Mouse (Mus musculus): ENCODE measurements around the gene Ccdc88c. TPM values are rescaled to one million over a fixed set of nuclear protein-coding genes. Genes with fewer than 3 reads are reported as not detected.

Gene Ccdc88c
- polyA plus RNA-seq, 1 experiment from 2014 or later = 15.3 TPM

DNA sequence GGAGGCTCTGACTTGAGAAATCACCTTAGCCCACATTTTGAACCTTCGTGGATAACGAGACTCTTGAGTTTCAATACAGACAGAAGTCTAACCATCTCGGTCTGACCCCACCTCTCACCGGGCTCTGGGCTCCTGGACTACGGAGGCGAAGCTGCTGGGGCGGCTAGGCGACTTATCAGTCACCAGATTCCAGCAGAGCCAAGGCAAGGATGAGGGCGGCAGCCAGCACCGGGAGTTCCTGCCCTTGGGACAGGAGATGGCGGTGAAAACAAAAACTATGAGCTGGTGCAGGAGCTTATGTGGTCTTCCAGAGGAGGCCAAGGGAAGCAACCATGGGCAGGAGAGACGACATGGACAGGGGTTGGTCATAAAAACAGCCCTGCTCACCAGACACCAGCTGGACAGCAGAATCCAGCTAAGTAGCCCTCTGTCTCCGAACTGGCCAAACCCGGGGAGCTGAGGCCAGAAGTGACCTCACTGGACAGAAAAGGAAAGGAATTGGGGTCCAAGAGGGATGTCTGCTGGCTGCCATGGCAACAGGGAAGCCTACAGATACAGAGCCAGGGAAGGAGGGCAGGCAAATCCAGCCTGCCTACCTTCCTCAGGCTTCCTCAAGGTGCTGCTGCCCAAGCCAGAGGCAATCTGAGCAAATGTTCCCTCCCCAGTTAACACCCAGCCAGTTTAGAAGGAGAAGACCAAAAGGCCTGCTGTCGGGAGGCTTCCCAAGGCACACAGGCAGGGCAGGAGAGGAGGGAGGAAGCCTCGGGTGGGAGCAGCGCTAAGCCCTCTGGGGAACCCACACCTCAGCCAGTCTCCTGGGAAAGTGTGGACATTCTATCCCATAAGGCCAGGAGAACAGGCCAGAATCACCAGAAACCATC is 16.4 kb downstream of the Ccdc88c start:
- H3K4me3 ChIP-seq (ENCODE audit: low read depth, low read length) = no peak overlapping the region
- ATAC-seq (ENCODE audit: insufficient read depth) (no peak), DNase-seq (no peak)
- 0 out of 2 replicates have a peak overlapping the region, but pooled peaks have one; percentile 0 for H3K4me2 ChIP-seq
- no peaks in the 10 kb centered on the region for H3K9me3 ChIP-seq (ENCODE audit: low read depth, low read length)
- no peak overlapping the region for H3K27ac ChIP-seq (ENCODE audit: low read depth)
- H3K9ac ChIP-seq = no peak overlapping the region
- no peaks in the 10 kb centered on the region for H3K27me3 ChIP-seq (ENCODE audit: insufficient read depth, low read length)
- 13% methylated on average over 17 of the region's 17 CpGs for WGBS
- TF ChIP-seq CTCF (IDR thresholded peaks at IDR 0.05; ENCODE audit: low read depth) = no peak
- peaks cover 22% of the 10 kb centered on the region for H3K4me1 ChIP-seq (ENCODE audit: insufficient read depth)
- H3K36me3 ChIP-seq (ENCODE audit: insufficient read depth) = no peaks in the 10 kb centered on the region

DNA sequence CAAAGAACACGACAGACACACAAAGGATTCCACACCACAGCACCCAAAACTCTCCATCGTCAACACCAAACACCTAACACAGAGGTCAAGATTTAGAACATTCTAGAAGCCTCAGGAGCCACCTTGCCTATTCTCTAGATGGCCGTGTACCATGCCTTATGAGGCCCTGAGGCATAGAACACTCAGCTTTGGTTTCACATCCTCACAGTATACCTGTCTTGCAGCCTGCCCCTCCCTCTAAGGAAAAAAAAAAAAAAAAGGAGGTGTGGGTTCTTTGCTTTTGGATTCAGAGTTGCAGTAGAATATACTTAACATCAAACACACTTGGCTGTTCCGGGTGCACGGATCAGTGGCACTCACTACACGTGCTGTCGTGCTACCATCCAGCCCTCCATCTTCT is 17.8 kb downstream of the Ccdc88c start:
- H3K9me3 ChIP-seq (ENCODE audit: low read depth, low read length) = no peaks in the 10 kb centered on the region
- H3K4me2 ChIP-seq = no peak overlapping the region
- H3K9ac ChIP-seq = no peak overlapping the region
- H3K36me3 ChIP-seq (ENCODE audit: insufficient read depth) = no peaks in the 10 kb centered on the region
- H3K27ac ChIP-seq (ENCODE audit: low read depth) = no peak overlapping the region
- H3K4me1 ChIP-seq (ENCODE audit: insufficient read depth) = peaks cover 17% of the 10 kb centered on the region
- TF ChIP-seq CTCF (IDR thresholded peaks at IDR 0.05; ENCODE audit: low read depth) = no peak
- no peak for ATAC-seq (ENCODE audit: insufficient read depth)
- no peak overlapping the region for H3K4me3 ChIP-seq (ENCODE audit: low read depth, low read length)
- 61% methylated on average over 7 of the region's 7 CpGs for WGBS
- H3K27me3 ChIP-seq (ENCODE audit: insufficient read depth, low read length) = no peaks in the 10 kb centered on the region
- no peak for DNase-seq

DNA sequence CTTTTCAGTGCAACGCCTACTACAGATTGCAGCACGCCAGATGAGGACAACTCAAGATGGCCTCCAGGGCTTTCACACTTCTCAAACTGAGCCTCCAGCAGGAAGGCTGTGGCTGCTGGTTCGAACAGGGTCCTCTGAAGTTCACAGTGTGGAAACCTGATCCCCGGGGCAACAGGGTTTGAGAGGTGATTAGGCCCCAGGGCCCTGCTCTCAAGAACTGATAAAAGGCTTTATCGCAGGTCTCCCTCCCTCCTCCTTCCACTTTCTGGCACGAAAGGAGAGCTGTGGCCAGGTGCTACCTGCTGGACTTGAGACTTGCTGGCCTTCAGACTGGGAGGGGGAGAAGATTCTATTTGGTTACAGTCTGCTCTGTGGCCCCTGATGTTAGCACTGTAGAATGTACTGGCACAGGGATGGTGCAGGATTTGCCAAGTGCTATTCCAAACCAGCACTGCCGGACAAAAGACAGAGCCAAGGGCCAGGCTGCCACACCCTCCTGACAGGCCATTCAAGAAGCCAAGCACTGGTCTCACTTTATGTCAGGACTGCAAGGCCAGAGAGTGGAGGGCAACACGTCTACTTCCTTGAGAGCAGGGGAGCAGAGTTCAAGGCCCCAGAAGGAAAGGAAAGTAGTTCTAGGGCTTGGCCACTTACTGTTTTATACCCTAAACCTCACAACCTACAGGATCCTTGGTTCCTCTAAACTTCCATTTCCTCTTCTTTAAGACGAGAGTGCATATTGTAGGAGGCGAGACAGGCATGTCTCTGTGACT is 18.5 kb downstream of the Ccdc88c start:
- Histone ChIP-seq H3K36me3 (ENCODE audit: insufficient read depth) (no peaks in the 10 kb centered on the region), H3K27ac (ENCODE audit: low read depth) (peak overlapping the region; percentile 34; the same call in 1 of the 2 replicates), H3K4me1 (ENCODE audit: insufficient read depth) (peaks cover 14% of the 10 kb centered on the region), H3K9me3 (ENCODE audit: low read depth, low read length) (no peaks in the 10 kb centered on the region), H3K4me2 (no peak overlapping the region), H3K27me3 (ENCODE audit: insufficient read depth, low read length) (no peaks in the 10 kb centered on the region), H3K9ac (no peak overlapping the region), H3K4me3 (ENCODE audit: low read depth, low read length) (no peak overlapping the region)
- DNase-seq (no peak), ATAC-seq (ENCODE audit: insufficient read depth) (peak; percentile 32; the same call in 1 of the 2 replicates)
- TF ChIP-seq CTCF (IDR thresholded peaks at IDR 0.05; ENCODE audit: low read depth) = no peak
- 43% methylated on average over 10 of the region's 10 CpGs for WGBS

DNA sequence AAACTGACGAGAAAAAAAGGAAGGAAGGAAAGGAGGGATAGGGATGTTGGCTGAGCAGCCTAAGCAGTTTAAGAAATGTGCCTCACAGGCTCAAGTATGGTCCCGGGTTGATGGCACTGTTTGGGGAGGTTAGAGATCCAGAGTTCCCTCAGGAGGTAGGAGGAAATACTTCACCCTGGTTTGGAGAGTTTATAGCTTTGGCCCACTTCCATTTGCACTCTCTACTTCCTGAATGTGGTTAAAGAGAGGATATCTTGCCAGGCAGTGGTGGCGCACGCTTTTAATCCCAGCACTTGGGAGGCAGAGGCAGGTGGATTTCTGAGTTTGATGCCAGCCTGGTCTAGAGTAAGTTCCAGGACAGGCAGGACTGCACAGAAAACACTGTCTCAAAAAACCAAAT is 19.6 kb downstream of the Ccdc88c start:
- Histone ChIP-seq H3K36me3 (ENCODE audit: insufficient read depth) (no peaks in the 10 kb centered on the region), H3K27me3 (ENCODE audit: insufficient read depth, low read length) (no peaks in the 10 kb centered on the region), H3K4me3 (ENCODE audit: low read depth, low read length) (no peak overlapping the region), H3K4me1 (ENCODE audit: insufficient read depth) (peaks cover 14% of the 10 kb centered on the region), H3K27ac (ENCODE audit: low read depth) (no peak overlapping the region), H3K9me3 (ENCODE audit: low read depth, low read length) (no peaks in the 10 kb centered on the region), H3K4me2 (no peak overlapping the region), H3K9ac (no peak overlapping the region)
- DNase-seq (no peak), ATAC-seq (ENCODE audit: insufficient read depth) (no peak)
- no peak for TF ChIP-seq CTCF (IDR thresholded peaks at IDR 0.05; ENCODE audit: low read depth)
- 79% methylated on average over 4 of the region's 4 CpGs for WGBS

DNA sequence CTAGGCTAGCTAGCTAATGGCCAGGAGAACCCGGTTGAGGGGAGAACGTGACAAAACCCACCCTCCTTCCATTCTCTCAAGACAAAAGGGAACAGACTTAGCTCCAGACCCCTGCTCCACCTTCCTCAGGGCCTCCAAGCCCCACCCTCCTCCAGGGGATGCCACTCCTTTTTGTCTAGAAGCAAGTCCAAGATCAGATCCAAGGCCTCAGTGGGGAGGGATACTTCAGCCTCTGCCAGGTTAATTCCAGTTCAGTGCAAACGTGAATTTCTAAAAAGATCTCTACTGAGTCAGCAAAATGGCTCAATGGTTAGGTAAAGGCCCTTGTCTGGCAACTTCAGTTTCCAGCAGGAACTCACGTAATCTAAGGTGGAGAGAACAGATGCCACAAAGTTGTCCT is 20.2 kb downstream of the Ccdc88c start:
- 52% methylated on average over 4 of the region's 4 CpGs for WGBS
- no peak for TF ChIP-seq CTCF (IDR thresholded peaks at IDR 0.05; ENCODE audit: low read depth)
- Histone ChIP-seq H3K9me3 (ENCODE audit: low read depth, low read length) (no peaks in the 10 kb centered on the region), H3K36me3 (ENCODE audit: insufficient read depth) (no peaks in the 10 kb centered on the region), H3K4me1 (ENCODE audit: insufficient read depth) (peaks cover 14% of the 10 kb centered on the region), H3K9ac (no peak overlapping the region; the same call in 1 of the 2 replicates), H3K4me2 (no peak overlapping the region), H3K4me3 (ENCODE audit: low read depth, low read length) (no peak overlapping the region), H3K27me3 (ENCODE audit: insufficient read depth, low read length) (no peaks in the 10 kb centered on the region), H3K27ac (ENCODE audit: low read depth) (peak overlapping the region; percentile 46)
- DNase-seq (no peak), ATAC-seq (ENCODE audit: insufficient read depth) (no peak)

DNA sequence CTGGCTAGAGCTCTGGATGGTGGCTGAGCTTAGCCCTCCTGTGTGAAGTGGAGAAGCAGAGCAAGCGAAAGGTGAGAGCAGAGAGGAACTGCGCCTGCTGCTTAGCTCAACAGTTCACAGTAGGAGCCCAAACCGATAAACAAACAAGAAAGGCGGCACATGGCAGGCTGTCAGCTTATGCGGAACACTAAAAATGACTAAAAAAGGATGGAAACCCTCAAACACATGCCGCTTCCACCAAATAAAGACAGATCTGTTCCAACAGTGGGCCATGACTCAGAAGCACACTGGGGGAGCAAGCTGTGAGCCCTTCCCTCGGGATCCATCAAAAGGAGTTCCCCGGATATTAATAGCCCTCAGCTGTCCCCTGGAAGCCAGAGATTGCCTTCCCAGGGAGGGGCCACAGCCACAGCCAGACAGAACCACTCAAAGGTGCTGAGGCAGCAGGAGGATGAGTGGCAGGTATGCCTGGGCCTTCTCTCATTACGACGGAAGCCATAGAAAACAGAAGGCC is 20.8 kb downstream of the Ccdc88c start:
- peaks cover 13% of the 10 kb centered on the region for H3K4me1 ChIP-seq (ENCODE audit: insufficient read depth)
- H3K9me3 ChIP-seq (ENCODE audit: low read depth, low read length) = no peaks in the 10 kb centered on the region
- no peak overlapping the region for H3K9ac ChIP-seq
- H3K27ac ChIP-seq (ENCODE audit: low read depth) = peak overlapping the region; percentile 46
- WGBS = 32% methylated on average over 10 of the region's 10 CpGs
- H3K4me2 ChIP-seq = no peak overlapping the region
- no peaks in the 10 kb centered on the region for H3K27me3 ChIP-seq (ENCODE audit: insufficient read depth, low read length)
- no peak for DNase-seq
- TF ChIP-seq CTCF (IDR thresholded peaks at IDR 0.05; ENCODE audit: low read depth) = no peak
- no peak for ATAC-seq (ENCODE audit: insufficient read depth)
- H3K4me3 ChIP-seq (ENCODE audit: low read depth, low read length) = no peak overlapping the region
- H3K36me3 ChIP-seq (ENCODE audit: insufficient read depth) = no peaks in the 10 kb centered on the region

DNA sequence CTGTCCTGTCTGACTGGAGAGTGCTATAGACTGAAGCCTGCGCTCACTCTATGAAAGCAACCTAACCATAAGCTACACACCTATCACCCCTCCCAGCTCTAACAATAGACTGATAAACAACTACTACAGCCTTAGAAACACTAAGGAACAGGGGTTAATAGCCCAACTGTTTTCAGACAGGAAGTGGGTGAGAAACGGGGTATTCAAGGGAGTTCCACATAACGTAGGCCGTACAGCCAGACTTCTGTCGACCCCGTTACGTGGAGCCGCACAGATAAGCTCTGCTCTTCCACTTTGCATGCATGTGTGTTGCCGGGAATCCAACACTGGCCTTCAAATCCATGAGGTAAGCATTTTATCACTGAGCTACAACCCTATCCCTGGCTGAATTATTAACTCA is 21.4 kb downstream of the Ccdc88c start:
- DNase-seq = no peak
- H3K9ac ChIP-seq = no peak overlapping the region
- no peaks in the 10 kb centered on the region for H3K36me3 ChIP-seq (ENCODE audit: insufficient read depth)
- no peak overlapping the region for H3K4me2 ChIP-seq
- TF ChIP-seq CTCF (IDR thresholded peaks at IDR 0.05; ENCODE audit: low read depth) = no peak
- peaks cover 9% of the 10 kb centered on the region for H3K4me1 ChIP-seq (ENCODE audit: insufficient read depth)
- no peak overlapping the region for H3K27ac ChIP-seq (ENCODE audit: low read depth)
- H3K4me3 ChIP-seq (ENCODE audit: low read depth, low read length) = no peak overlapping the region
- no peaks in the 10 kb centered on the region for H3K9me3 ChIP-seq (ENCODE audit: low read depth, low read length)
- whole genome bisulfite sequencing = 59% methylated on average over 9 of the region's 9 CpGs
- H3K27me3 ChIP-seq (ENCODE audit: insufficient read depth, low read length) = no peaks in the 10 kb centered on the region
- 0 out of 2 replicates have a peak, but pooled peaks have one; percentile 19 for ATAC-seq (ENCODE audit: insufficient read depth)

Data from lung, embryonic 14.5 days (tissue).